ENCODE assay signal across 11 mouse cellular contexts in genomic region chr4:122910577-122910976, GRCm38 (mm10). TPM values are rescaled to one million over a fixed set of nuclear protein-coding genes. Genes with fewer than 3 reads are reported as not detected.
A peak's percentile ranks its signal among the peaks of the same experiment; 100 is the strongest.
DNase-seq lines count a peak whose midpoint lies in the region; ATAC-seq and TF ChIP-seq lines count a peak whose summit lies in the region.
"Had no signal": no experiment of that assay in that cellular context is flagged by ENCODE, and none has a peak within 500 bp of the region (broad histone marks: within the 10 kb centered on the region; RNA-seq: fewer than 3 reads in every experiment).

No protein-coding gene starts in this region.

- intact Hi-C loops in left cerebral cortex, adult 2 months (cut with DNase I), result loop anchor here (5.0 kb wide), 1 partner anchor 77 kb away; no protein-coding TSS in a partner anchor

- no peak overlapping the region for H3K27ac ChIP-seq in left cerebral cortex, adult 2 months
- H3K27ac ChIP-seq: heart, embryonic 15.5 days; limb, embryonic 12.5 days; neural tube, embryonic 13.5 days had no signal

- DNase-seq in CD4-positive, CD25-positive, alpha-beta regulatory T cell, adult 2 months (ENCODE audit: low read depth, low spot score), result peak; percentile 77
- no peak for DNase-seq in left cerebral cortex, adult 2 months (ENCODE audit: extremely low spot score in 1 of 2, low spot score in 2 of 2)
- no peak for DNase-seq in left cerebral cortex, adult 18-20 months (ENCODE audit: low spot score in 2 of 2)
- peak; percentile 43 for DNase-seq in T-cell, adult 2 months (ENCODE audit: low spot score)
- peak; percentile 78 for DNase-seq in naive thymus-derived CD4-positive, alpha-beta T cell, adult 2 months (ENCODE audit: low read depth)
- no peak for DNase-seq in spleen, postnatal 4 days (ENCODE audit: low spot score in 2 of 2)
- no peak for DNase-seq in heart, adult 11 months

- TF ChIP-seq CTCF in left cerebral cortex, adult 2 months (IDR thresholded peaks at IDR 0.05), result peak; percentile 64

- ATAC-seq in CD4-positive, CD25-positive, alpha-beta regulatory T cell, adult 4 months, result no peak

- no peak overlapping the region for H3K4me3 ChIP-seq in left cerebral cortex, adult 2 months
- H3K4me3 ChIP-seq: heart, embryonic 15.5 days; limb, embryonic 12.5 days; neural tube, embryonic 13.5 days had no signal

RNA-seq across cellular contexts. Expression of gene Cap1, which starts 24.7 kb away (rescaled TPM):
- 100 to 1,000 TPM; 298 to 352 TPM for polyA plus RNA-seq in CD4-positive, CD25-positive, alpha-beta regulatory T cell, adult 4 months (2017; shearing (Covaris generic))
- total RNA-seq in left cerebral cortex, adult 2 months (2021), result 100 to 1,000 TPM; 260 to 281 TPM
- total RNA-seq in left cerebral cortex, adult 18-20 months (2021), result 100 to 1,000 TPM; 273 to 281 TPM

RNA-seq across cellular contexts. Expression of gene Mfsd2a, which starts 50.4 kb away (rescaled TPM):
- 1 to 10 TPM in 1 of 2 experiments, under 1 TPM in 1; 0.93 to 1.5 TPM for polyA plus RNA-seq in CD4-positive, CD25-positive, alpha-beta regulatory T cell, adult 4 months (2017; shearing (Covaris generic))
- total RNA-seq in left cerebral cortex, adult 2 months (2021), result 10 to 100 TPM; 35.0 to 39.8 TPM
- total RNA-seq in left cerebral cortex, adult 18-20 months (2021), result 10 to 100 TPM; 19.2 to 21.4 TPM

Comparison
In these comparisons a context has a peak if more than half of its experiments do, and no peak if none do; other contexts are left out.
1. DNase-seq: peak in CD4-positive, CD25-positive, alpha-beta regulatory T cell, adult 2 months (single experiment), T-cell, adult 2 months (single experiment) and naive thymus-derived CD4-positive, alpha-beta T cell, adult 2 months (single experiment); none in left cerebral cortex, adult 2 months (0 of 2), left cerebral cortex, adult 18-20 months (0 of 2), spleen, postnatal 4 days (0 of 2) and heart, adult 11 months (single experiment).